In the genomic region with DNA sequence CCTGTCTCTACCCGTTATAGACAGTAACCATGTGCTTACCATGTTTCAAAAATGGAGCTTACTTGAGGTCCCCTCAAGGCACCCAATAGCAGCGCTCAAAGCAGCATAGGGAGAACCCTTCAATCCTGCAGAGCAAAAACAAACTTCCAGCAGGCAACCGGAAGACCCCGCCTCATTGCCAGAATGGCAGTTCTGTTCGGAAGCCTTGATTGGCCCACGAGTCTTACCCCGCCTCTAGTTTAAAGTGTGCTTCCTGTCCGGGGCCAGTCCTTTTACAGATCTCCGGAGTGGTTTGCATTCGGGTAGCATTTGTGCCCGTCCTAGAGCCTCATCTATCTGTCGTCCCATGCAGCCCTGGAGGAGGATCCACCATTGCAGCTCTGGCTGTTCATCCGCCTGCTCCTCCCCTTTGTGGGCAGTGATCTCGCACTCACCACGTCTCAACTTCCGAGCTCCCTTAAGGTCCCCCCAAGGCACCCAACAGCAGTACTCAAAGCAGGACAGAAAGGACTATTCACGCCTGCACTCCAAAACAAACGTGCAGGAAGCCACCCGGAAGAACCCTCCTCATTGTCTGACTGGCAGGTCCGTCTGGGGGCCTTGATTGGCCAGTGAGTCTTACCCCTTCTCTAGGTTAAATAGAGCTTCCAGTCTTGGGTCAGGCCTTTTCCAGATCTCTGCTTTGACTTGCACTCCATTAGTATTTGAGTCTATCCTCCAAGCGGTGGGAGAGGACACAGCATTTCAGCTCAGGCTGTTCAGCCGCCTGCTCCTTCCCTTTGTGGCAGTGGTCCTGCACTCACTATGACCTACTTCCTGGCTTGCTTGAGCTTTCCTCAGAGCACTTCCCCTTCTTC, we compare ENCODE assay signal across 8 mouse cellular contexts. TPM values are rescaled to one million over a fixed set of nuclear protein-coding genes. Genes with fewer than 3 reads are reported as not detected.
DNase-seq lines count a peak whose midpoint lies in the region; ATAC-seq lines count a peak whose summit lies in the region.
"Not testable (repeated sequence)": the region's sequence is repeated elsewhere in the genome, so short reads cannot be mapped to it uniquely, and the experiment has no call there.

No protein-coding gene starts in this region.

- peak overlapping the region; percentile 49 for H3K4me3 ChIP-seq in hindbrain, embryonic 14.5 days (replicated peaks; ENCODE audit: low read length)

- H3K9me3 ChIP-seq in hindbrain, embryonic 14.5 days (ENCODE audit: control insufficient read depth, low read length): not testable (repeated sequence)

- not testable (repeated sequence) for H3K36me3 ChIP-seq in hindbrain, embryonic 14.5 days (replicated peaks; ENCODE audit: control insufficient read depth, insufficient read depth)

- peak overlapping the region; percentile 52 for H3K9ac ChIP-seq in hindbrain, embryonic 14.5 days

- 11% methylated on average over 22 of the region's 22 CpGs for WGBS in hindbrain, embryonic 14.5 days

- not testable (repeated sequence) for H3K27me3 ChIP-seq in hindbrain, embryonic 14.5 days (ENCODE audit: control insufficient read depth, insufficient read depth, low read length)

- H3K4me1 ChIP-seq in hindbrain, embryonic 14.5 days (replicated peaks; ENCODE audit: control insufficient read depth, insufficient read depth, low read length): not testable (repeated sequence)

- H3K4me2 ChIP-seq in hindbrain, embryonic 14.5 days (replicated peaks): peak overlapping the region; percentile 73

- ATAC-seq in hindbrain, embryonic 14.5 days (ENCODE audit: low FRiP score): peak; percentile 99

- H3K27ac ChIP-seq in hindbrain, embryonic 14.5 days: peak overlapping the region; percentile 83

- peak; percentile 85 for DNase-seq in T-cell, adult 2 months (ENCODE audit: low spot score)
- peak; percentile 77 to 78 for DNase-seq in cerebellum, postnatal 36 days
- DNase-seq in frontal cortex, postnatal 36 days (ENCODE audit: low spot score in 2 of 2): peak; percentile 70 to 85
- peak; percentile 78 for DNase-seq in hindbrain, embryonic 14.5 days (ENCODE audit: low spot score)
- DNase-seq in layer of hippocampus, postnatal 36 days: peak; percentile 77
- DNase-seq in lung, postnatal 25 days (ENCODE audit: low spot score): peak; percentile 89
- peak; percentile 40 for DNase-seq in retina, adult 2 months (ENCODE audit: low read depth, low spot score)
- peak; percentile 78 for DNase-seq in thymus, postnatal 25 days

RNA-seq across cellular contexts. Expression of a gene that starts 22.0 kb away (rescaled TPM):
- polyA plus RNA-seq in hindbrain, embryonic 14.5 days (2014; fragmentation: Nextera tagmentation; extraction: Ambion mirVana): 6.9 and 7.4 TPM in 2 replicates
- total RNA-seq in layer of hippocampus, postnatal 36 days (2021): 10 to 100 TPM; 10.4 to 12.6 TPM

Comparison
In these comparisons a context has a peak if more than half of its experiments do, and no peak if none do; other contexts are left out.
1. Peak in every context shown above with its lines: DNase-seq, ATAC-seq, H3K4me3 ChIP-seq and H3K27ac ChIP-seq.